Mouse (Mus musculus) neutrophil, adult 65 days (primary cell): ENCODE results near the gene Cdk5rap2. TPM values are rescaled to one million over a fixed set of nuclear protein-coding genes. Genes with fewer than 3 reads are reported as not detected.

Experiments
- total RNA-seq: library from RNA; stranded (reverse); gene quantifications from 2 replicates; pipeline ENCODE4 v1.2.4, GENCODE M21; 2023

Gene Cdk5rap2
- 15.5 and 26.3 TPM in 2 replicates for total RNA-seq

GRCm38 (mm10) chr4:70409994-70410721 lies at the start of gene Cdk5rap2:
TSS of gene Cdk5rap2 (minus strand) at chr4:70410443.

Other genes with a start within 250 kb of the Cdk5rap2 start
- 168 and 190 TPM in 2 replicates for gene Megf9, start 124.6 kb upstream of the Cdk5rap2 start, total RNA-seq